Mouse (Mus musculus): ENCODE measurements around the gene Xpo6. TPM values are rescaled to one million over a fixed set of nuclear protein-coding genes. Genes with fewer than 3 reads are reported as not detected.

The Xpo6 gene
- polyA plus RNA-seq, 1 experiment from 2014 or later, result 67.5 TPM

DNA sequence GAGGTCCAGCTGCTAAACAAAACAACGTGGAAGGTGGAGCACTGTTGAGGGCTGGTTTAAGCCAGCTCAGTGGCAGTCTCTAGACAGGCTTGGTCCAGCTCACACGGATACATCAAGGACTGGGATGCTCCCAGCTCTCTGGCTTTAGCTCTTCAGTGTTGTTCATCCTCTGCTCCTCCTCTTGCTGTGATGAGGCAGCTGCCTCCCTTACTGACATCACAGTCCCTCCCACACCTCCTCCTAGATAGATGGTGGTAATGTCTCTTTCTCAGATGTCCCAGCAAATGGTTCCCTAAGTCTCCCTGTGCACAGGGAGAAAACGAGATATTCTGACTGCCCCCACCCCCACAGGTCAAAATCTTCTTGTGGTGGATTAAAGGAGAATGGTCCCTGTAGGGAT lies 107.1 kb downstream of the Xpo6 start:
- Histone ChIP-seq H3K36me3 (ENCODE audit: insufficient read depth) (peaks cover 8% of the 10 kb centered on the region; the same call in 1 of the 2 replicates), H3K4me2 (no peak overlapping the region), H3K4me1 (ENCODE audit: insufficient read depth) (no peaks in the 10 kb centered on the region), H3K27me3 (ENCODE audit: insufficient read depth, low read length) (no peaks in the 10 kb centered on the region), H3K27ac (ENCODE audit: low read depth) (no peak overlapping the region), H3K9ac (no peak overlapping the region), H3K4me3 (ENCODE audit: low read depth, low read length) (no peak overlapping the region), H3K9me3 (ENCODE audit: low read depth, low read length) (peaks cover 4% of the 10 kb centered on the region; the same call in 1 of the 2 replicates)
- ATAC-seq (ENCODE audit: insufficient read depth) (no peak), DNase-seq (no peak)
- whole genome bisulfite sequencing, result 30% methylated on average over 3 of the region's 3 CpGs
- no peak for TF ChIP-seq CTCF (IDR thresholded peaks at IDR 0.05; ENCODE audit: low read depth)

DNA sequence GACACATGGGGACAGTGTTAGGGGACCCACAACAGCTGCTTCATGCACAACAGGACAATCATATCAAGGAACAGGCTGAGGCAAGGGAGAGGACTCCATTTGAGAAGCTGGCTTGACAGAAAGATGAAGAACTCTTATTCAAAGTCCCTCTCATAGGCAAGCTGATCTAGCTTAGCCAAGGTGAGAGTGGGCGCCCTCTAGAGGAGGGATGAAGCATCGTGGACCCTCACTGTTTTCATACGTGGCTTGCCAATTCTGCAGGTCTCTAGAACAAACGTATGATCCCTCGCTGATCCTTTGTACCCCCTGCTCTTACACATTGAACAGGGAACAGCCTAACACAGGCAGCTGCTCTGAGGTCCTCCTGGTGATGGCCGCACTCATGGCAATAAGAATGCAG lies 110.5 kb downstream of the Xpo6 start:
- Histone ChIP-seq H3K36me3 (ENCODE audit: insufficient read depth) (no peaks in the 10 kb centered on the region), H3K4me3 (ENCODE audit: low read depth, low read length) (no peak overlapping the region), H3K27ac (ENCODE audit: low read depth) (no peak overlapping the region), H3K4me2 (no peak overlapping the region), H3K4me1 (ENCODE audit: insufficient read depth) (no peaks in the 10 kb centered on the region), H3K9ac (no peak overlapping the region), H3K27me3 (ENCODE audit: insufficient read depth, low read length) (peaks cover 5% of the 10 kb centered on the region), H3K9me3 (ENCODE audit: low read depth, low read length) (peaks cover 4% of the 10 kb centered on the region; the same call in 1 of the 2 replicates)
- 13% methylated on average over 6 of the region's 6 CpGs for WGBS
- ATAC-seq (ENCODE audit: insufficient read depth) (peak; percentile 43; the same call in 1 of the 2 replicates), DNase-seq (peak; percentile 89)
- TF ChIP-seq CTCF (IDR thresholded peaks at IDR 0.05; ENCODE audit: low read depth), result peak; percentile 90

DNA sequence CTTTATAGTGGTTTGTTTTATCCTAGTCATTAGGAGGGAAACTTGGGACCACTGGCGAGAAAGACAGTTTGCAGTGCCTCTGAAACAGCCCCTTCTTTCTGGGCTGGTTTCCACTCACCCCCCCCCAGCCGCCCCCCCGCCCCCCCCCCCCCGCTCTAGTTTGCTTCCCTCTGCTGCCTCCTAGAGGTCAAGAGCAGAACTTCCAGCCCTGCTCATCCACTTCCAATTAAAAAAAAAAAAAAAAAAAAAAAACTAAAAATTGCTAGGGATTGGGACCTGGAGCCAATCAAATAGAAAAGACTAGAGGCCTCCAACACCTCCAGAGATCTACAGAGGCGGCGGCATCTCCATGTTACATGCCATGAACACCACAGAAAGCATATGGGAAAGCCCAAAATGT lies 112.1 kb downstream of the Xpo6 start:
- peaks cover 4% of the 10 kb centered on the region; the same call in 1 of the 2 replicates for H3K9me3 ChIP-seq (ENCODE audit: low read depth, low read length)
- DNase-seq (peak; percentile 68), ATAC-seq (ENCODE audit: insufficient read depth) (no peak)
- no peak overlapping the region for H3K27ac ChIP-seq (ENCODE audit: low read depth)
- peaks cover 20% of the 10 kb centered on the region for H3K27me3 ChIP-seq (ENCODE audit: insufficient read depth, low read length)
- no peak overlapping the region for H3K4me3 ChIP-seq (ENCODE audit: low read depth, low read length)
- no peaks in the 10 kb centered on the region for H3K4me1 ChIP-seq (ENCODE audit: insufficient read depth)
- no peak overlapping the region for H3K9ac ChIP-seq
- 16% methylated on average over 6 of the region's 6 CpGs for WGBS
- peak; percentile 41; the same call in 1 of the 2 replicates for TF ChIP-seq CTCF (IDR thresholded peaks at IDR 0.05; ENCODE audit: low read depth)
- H3K4me2 ChIP-seq, result no peak overlapping the region
- no peaks in the 10 kb centered on the region for H3K36me3 ChIP-seq (ENCODE audit: insufficient read depth)

DNA sequence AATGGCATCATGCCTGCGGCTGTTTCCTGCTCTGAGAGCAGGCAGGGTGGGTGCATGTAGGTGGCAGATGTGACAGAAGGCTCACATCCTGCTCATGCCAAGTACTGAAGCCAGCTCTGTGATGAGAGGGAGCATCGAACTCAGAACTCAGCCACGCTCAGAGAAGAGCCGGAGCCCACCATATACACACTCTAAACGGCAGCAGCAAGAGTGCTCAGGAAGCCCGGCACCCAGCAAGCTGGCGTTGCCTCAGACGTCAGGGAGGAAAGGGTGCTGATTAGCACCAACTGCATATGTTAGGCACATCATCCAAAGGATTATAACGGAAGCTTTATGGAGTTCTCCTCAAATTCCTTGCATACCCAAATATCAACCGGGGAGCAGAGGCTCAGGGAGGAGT lies 112.7 kb downstream of the Xpo6 start:
- no peak for ATAC-seq (ENCODE audit: insufficient read depth)
- H3K27ac ChIP-seq (ENCODE audit: low read depth), result no peak overlapping the region
- H3K9ac ChIP-seq, result no peak overlapping the region
- WGBS, result 43% methylated on average over 10 of the region's 10 CpGs
- peaks cover 4% of the 10 kb centered on the region; the same call in 1 of the 2 replicates for H3K9me3 ChIP-seq (ENCODE audit: low read depth, low read length)
- no peaks in the 10 kb centered on the region for H3K4me1 ChIP-seq (ENCODE audit: insufficient read depth)
- H3K27me3 ChIP-seq (ENCODE audit: insufficient read depth, low read length), result peaks cover 26% of the 10 kb centered on the region
- no peaks in the 10 kb centered on the region for H3K36me3 ChIP-seq (ENCODE audit: insufficient read depth)
- TF ChIP-seq CTCF (IDR thresholded peaks at IDR 0.05; ENCODE audit: low read depth), result no peak
- no peak overlapping the region for H3K4me2 ChIP-seq
- no peak for DNase-seq
- H3K4me3 ChIP-seq (ENCODE audit: low read depth, low read length), result no peak overlapping the region

DNA sequence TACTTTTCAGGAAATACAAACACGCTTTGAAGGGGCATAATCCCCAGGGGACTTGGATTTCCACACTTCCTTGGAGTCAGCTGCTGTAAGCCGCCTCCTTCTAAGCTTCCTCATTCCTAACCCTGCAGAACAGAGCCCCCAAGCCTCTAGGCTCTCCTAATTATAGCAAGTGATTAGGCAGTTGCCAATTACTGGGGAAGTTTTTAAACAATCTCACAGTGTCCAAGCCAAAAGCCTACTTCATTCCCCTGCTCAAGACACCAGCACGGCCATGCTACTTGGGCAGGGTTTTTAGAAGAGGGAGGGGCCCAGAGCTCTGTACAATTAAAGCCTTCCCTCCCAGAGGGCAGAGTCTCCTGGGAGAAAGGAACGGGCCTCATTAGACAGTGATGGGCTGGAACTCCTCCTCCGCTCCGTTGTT lies 114.0 kb downstream of the Xpo6 start:
- 27% methylated on average over 6 of the region's 6 CpGs for WGBS
- ATAC-seq (ENCODE audit: insufficient read depth), result no peak
- peaks cover 4% of the 10 kb centered on the region; the same call in 1 of the 2 replicates for H3K9me3 ChIP-seq (ENCODE audit: low read depth, low read length)
- H3K4me2 ChIP-seq, result no peak overlapping the region
- no peak overlapping the region for H3K9ac ChIP-seq
- no peak overlapping the region for H3K4me3 ChIP-seq (ENCODE audit: low read depth, low read length)
- H3K36me3 ChIP-seq (ENCODE audit: insufficient read depth), result no peaks in the 10 kb centered on the region
- H3K27me3 ChIP-seq (ENCODE audit: insufficient read depth, low read length), result peaks cover 38% of the 10 kb centered on the region
- DNase-seq, result peak; percentile 28
- no peaks in the 10 kb centered on the region for H3K4me1 ChIP-seq (ENCODE audit: insufficient read depth)
- no peak for TF ChIP-seq CTCF (IDR thresholded peaks at IDR 0.05; ENCODE audit: low read depth)
- H3K27ac ChIP-seq (ENCODE audit: low read depth), result no peak overlapping the region

DNA sequence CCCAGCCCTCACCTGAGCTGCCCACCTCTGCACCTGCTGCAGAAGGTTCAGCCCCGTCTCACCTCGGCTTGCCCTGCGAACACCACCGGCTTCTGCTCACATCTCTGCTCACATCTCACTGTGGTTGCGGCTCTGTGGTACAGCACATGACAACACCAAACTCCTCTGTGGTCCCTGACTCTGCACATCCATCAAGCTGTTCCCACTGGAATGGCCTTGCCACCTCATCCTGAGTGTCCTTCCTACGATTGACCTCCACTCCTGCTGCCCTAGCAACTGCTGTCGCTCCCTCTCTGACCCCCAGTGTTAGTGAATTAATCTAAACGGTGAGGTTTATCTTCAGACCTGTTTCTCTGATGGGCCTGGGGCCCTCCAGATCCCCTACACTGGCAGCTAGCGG lies 115.1 kb downstream of the Xpo6 start:
- Histone ChIP-seq H3K4me2 (no peak overlapping the region), H3K9ac (no peak overlapping the region), H3K4me1 (ENCODE audit: insufficient read depth) (no peaks in the 10 kb centered on the region), H3K4me3 (ENCODE audit: low read depth, low read length) (no peak overlapping the region), H3K9me3 (ENCODE audit: low read depth, low read length) (no peaks in the 10 kb centered on the region), H3K27ac (ENCODE audit: low read depth) (no peak overlapping the region), H3K36me3 (ENCODE audit: insufficient read depth) (no peaks in the 10 kb centered on the region), H3K27me3 (ENCODE audit: insufficient read depth, low read length) (peaks cover 50% of the 10 kb centered on the region)
- WGBS, result 80% methylated on average over 9 of the region's 9 CpGs
- no peak for DNase-seq
- TF ChIP-seq CTCF (IDR thresholded peaks at IDR 0.05; ENCODE audit: low read depth), result no peak
- ATAC-seq (ENCODE audit: insufficient read depth), result no peak

DNA sequence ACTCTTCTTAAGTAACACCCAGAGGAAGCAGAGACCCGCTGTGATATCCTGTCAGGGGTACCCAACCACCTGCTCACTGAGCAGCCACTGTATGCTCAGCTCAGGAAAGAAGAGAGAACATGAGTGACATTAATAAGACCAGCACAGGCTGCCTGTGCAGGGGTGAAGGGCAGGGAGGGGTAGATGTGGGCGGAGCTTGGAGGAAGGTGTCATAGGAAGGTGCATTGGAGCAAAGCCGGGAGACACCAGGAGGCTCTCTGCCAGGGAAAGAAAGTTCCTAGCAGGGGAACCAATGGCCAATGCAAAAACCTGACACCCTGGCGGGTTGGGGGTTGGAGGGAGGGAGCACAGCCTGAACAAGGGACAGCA lies 116.3 kb downstream of the Xpo6 start:
- Histone ChIP-seq H3K36me3 (ENCODE audit: insufficient read depth) (no peaks in the 10 kb centered on the region), H3K27me3 (ENCODE audit: insufficient read depth, low read length) (peaks cover 53% of the 10 kb centered on the region), H3K9me3 (ENCODE audit: low read depth, low read length) (no peaks in the 10 kb centered on the region), H3K27ac (ENCODE audit: low read depth) (no peak overlapping the region), H3K9ac (no peak overlapping the region), H3K4me3 (ENCODE audit: low read depth, low read length) (no peak overlapping the region), H3K4me2 (no peak overlapping the region), H3K4me1 (ENCODE audit: insufficient read depth) (no peaks in the 10 kb centered on the region)
- DNase-seq (no peak), ATAC-seq (ENCODE audit: insufficient read depth) (0 out of 2 replicates have a peak, but pooled peaks have one; percentile 5)
- TF ChIP-seq CTCF (IDR thresholded peaks at IDR 0.05; ENCODE audit: low read depth), result no peak
- WGBS, result 12% methylated on average over 4 of the region's 4 CpGs

Data from lung, embryonic 14.5 days (tissue).